Mouse (Mus musculus) liver, embryonic 14.5 days (tissue): ENCODE measurements around the gene Rragd. TPM values are rescaled to one million over a fixed set of nuclear protein-coding genes. Genes with fewer than 3 reads are reported as not detected.

Experiments
- ATAC-seq: fragments of 200-750 bp; cut with Nextera tagmentation; 2 replicates; pipeline ENCODE4 v1.8.0; 2017; ENCODE audit warnings: moderate number of reproducible peaks, mild to moderate bottlenecking, moderate library complexity; ENCODE audit not compliant: insufficient read depth
- DNase-seq, 3 experiments: peaks; one replicate each; pipeline ENCODE4 v3.0.0-alpha.2; 2012 to 2013; ENCODE audit warnings: low read depth in 3 of 3, low spot score in 3 of 3
- H3K27ac ChIP-seq: fragments of 300-500 bp; sonication (generic); 2 replicates; pipeline ENCODE4 v1.5.1; 2014; ENCODE audit warnings: moderate library complexity, mild to moderate bottlenecking, control low read depth, inconsistent platforms
- H3K27me3 ChIP-seq: fragments of 300-500 bp; sonication (generic); 2 replicates; pipeline ENCODE4 v1.6.1; 2014; ENCODE audit warnings: mild to moderate bottlenecking, low read length, moderate library complexity; ENCODE audit not compliant: control insufficient read depth, insufficient read depth
- H3K36me3 ChIP-seq: fragments of 300-500 bp; sonication (generic); replicated peaks from 2 replicates; pipeline ENCODE4 v1.6.1; 2014; ENCODE audit warnings: low read depth; ENCODE audit not compliant: control insufficient read depth, insufficient read depth
- H3K4me1 ChIP-seq, 2 experiments: fragments of 200-500 bp in 1 of 2; fragments of 300-500 bp in 1 of 2; sonication (generic) in 1 of 2; replicated peaks; 2 replicates each; pipeline ENCODE4 v1.6.1; 2012 to 2014; ENCODE audit warnings: antibody characterized with exemption in 1 of 2, inconsistent platforms in 1 of 2, low read length in 1 of 2; ENCODE audit not compliant: control insufficient read depth in 2 of 2, insufficient read depth in 2 of 2
- H3K4me2 ChIP-seq: fragments of 300-500 bp; sonication (generic); 2 replicates; pipeline ENCODE4 v1.6.1; 2014; ENCODE audit warnings: low read depth, mild to moderate bottlenecking, control low read depth, moderate library complexity
- H3K4me3 ChIP-seq, 2 experiments: fragments of 200-500 bp in 1 of 2; fragments of 300-500 bp in 1 of 2; sonication (generic) in 1 of 2; 2 replicates each; pipeline ENCODE4 v1.5.1; 2012 to 2014; ENCODE audit warnings: low read depth in 2 of 2, low read length in 2 of 2, mild to moderate bottlenecking in 2 of 2, control low read depth in 1 of 2, inconsistent platforms in 1 of 2, moderate library complexity in 1 of 2; ENCODE audit not compliant: insufficient read depth in 1 of 2
- H3K9ac ChIP-seq: fragments of 300-500 bp; sonication (generic); replicated peaks from 2 replicates; pipeline ENCODE4 v1.6.1; 2014; ENCODE audit warnings: mild to moderate bottlenecking, control low read depth, moderate library complexity
- H3K9me3 ChIP-seq: fragments of 300-500 bp; sonication (generic); 2 replicates; pipeline ENCODE4 v1.6.1; 2016; ENCODE audit warnings: low read length, mixed read lengths; ENCODE audit not compliant: control insufficient read depth
- CTCF ChIP-seq: IDR thresholded peaks from 2 replicates; pipeline ENCODE4 v1.5.1; 2016; ENCODE audit warnings: antibody characterized with exemption, low read depth, control low read depth
- EP300 ChIP-seq: IDR thresholded peaks from 2 replicates; pipeline ENCODE4 v1.6.1; 2016; ENCODE audit warnings: antibody characterized with exemption, low read depth
- WGBS: fragments of 180-500 bp; shearing (Covaris S2); extraction: QIAGEN DNeasy Blood & Tissue Kit; methylation state at CpG from one replicate; pipeline ENCODE4 v1.1.7; 2014; ENCODE audit not compliant: insufficient replicate concordance; 5-methylcytosine and 5-hydroxymethylcytosine counted together
- polyA plus RNA-seq, 2 experiments: library from polyadenylated mRNA; depleted of rRNA in 1 of 2; stranded (reverse) in 1 of 2; unstranded in 1 of 2; fragments of >200 nt; fragmentation: Nextera tagmentation in 1 of 2; extraction: Ambion mirVana in 1 of 2; gene quantifications; 2 replicates each; pipeline versions ENCODE4 v1.2.1 to v1.2.3; 2012 to 2014

Rragd gene
- polyA plus RNA-seq, 2 experiments, result 2.4 to 2.6 TPM

GRCm38 (mm10) chr4:33032045-33032444, 49.2 kb downstream of the Rragd start:
- Histone ChIP-seq H3K27me3 (peaks cover 4% of the 10 kb centered on the region), H3K27ac (peak overlapping the region; percentile 79), H3K4me2 (peak overlapping the region; percentile 96), H3K9ac (peak overlapping the region; percentile 97), H3K9me3 (no peaks in the 10 kb centered on the region), H3K4me1 (peaks cover 4 to 8% of the 10 kb centered on the region in 2 experiments), H3K36me3 (peaks cover 2% of the 10 kb centered on the region; the same call in 1 of the 2 replicates), H3K4me3 (peak overlapping the region; percentile 93)
- ATAC-seq, result no peak
- peak in 1 of 3 experiments; percentile 9 for DNase-seq
- 20% methylated on average over 4 of the region's 4 CpGs for WGBS
- no peak for TF ChIP-seq EP300
- no peak for TF ChIP-seq CTCF

GRCm38 (mm10) chr4:33033515-33033914, 50.7 kb downstream of the Rragd start:
- H3K27me3 ChIP-seq, result peaks cover 4% of the 10 kb centered on the region
- peaks cover 2% of the 10 kb centered on the region; the same call in 1 of the 2 replicates for H3K36me3 ChIP-seq
- DNase-seq, result no peak
- H3K9me3 ChIP-seq, result no peaks in the 10 kb centered on the region
- H3K9ac ChIP-seq, result no peak overlapping the region
- WGBS, result 35% methylated on average over 6 of the region's 6 CpGs
- H3K27ac ChIP-seq, result no peak overlapping the region
- H3K4me3 ChIP-seq, result no peak overlapping the region
- TF ChIP-seq CTCF (no peak), EP300 (no peak)
- ATAC-seq, result no peak
- H3K4me1 ChIP-seq, result peaks cover 4 to 8% of the 10 kb centered on the region in 2 experiments
- 0 out of 2 replicates have a peak overlapping the region, but pooled peaks have one; percentile 96 for H3K4me2 ChIP-seq

GRCm38 (mm10) chr4:33039826-33040225, 57.0 kb downstream of the Rragd start:
- Histone ChIP-seq H3K36me3 (peaks cover 29% of the 10 kb centered on the region), H3K4me2 (no peak overlapping the region)
- ATAC-seq, result no peak

GRCm38 (mm10) chr4:33049601-33050000, 66.8 kb downstream of the Rragd start:
- H3K27me3 ChIP-seq, result no peaks in the 10 kb centered on the region
- H3K27ac ChIP-seq, result no peak overlapping the region
- TF ChIP-seq EP300 (no peak), CTCF (no peak)
- H3K4me3 ChIP-seq, result no peak overlapping the region
- peaks cover 26% of the 10 kb centered on the region for H3K36me3 ChIP-seq
- no peak overlapping the region for H3K4me2 ChIP-seq
- ATAC-seq (no peak), DNase-seq (no peak)
- 85% methylated on average over 11 of the region's 11 CpGs for WGBS
- no peak overlapping the region for H3K9ac ChIP-seq
- no peaks in the 10 kb centered on the region for H3K4me1 ChIP-seq
- H3K9me3 ChIP-seq, result no peaks in the 10 kb centered on the region

More at GRCm38 (mm10) chr4:33039826-33040225, 57.0 kb downstream of the Rragd start:
- no peak overlapping the region for H3K4me3 ChIP-seq
- 57% methylated on average over 4 of the region's 4 CpGs for WGBS
- H3K4me1 ChIP-seq, result no peaks in the 10 kb centered on the region
- no peak overlapping the region for H3K27ac ChIP-seq
- no peaks in the 10 kb centered on the region for H3K27me3 ChIP-seq
- no peaks in the 10 kb centered on the region for H3K9me3 ChIP-seq
- DNase-seq, result no peak
- H3K9ac ChIP-seq, result no peak overlapping the region
- TF ChIP-seq EP300, result no peak
- no peak for TF ChIP-seq CTCF

GRCm38 (mm10) chr4:33052055-33052454, 69.2 kb downstream of the Rragd start:
- peaks cover 15% of the 10 kb centered on the region for H3K36me3 ChIP-seq
- DNase-seq, result no peak
- no peaks in the 10 kb centered on the region for H3K4me1 ChIP-seq
- H3K9ac ChIP-seq, result no peak overlapping the region
- no peak for TF ChIP-seq CTCF
- no peak for TF ChIP-seq EP300
- ATAC-seq, result no peak
- no peak overlapping the region for H3K4me2 ChIP-seq
- H3K27me3 ChIP-seq, result no peaks in the 10 kb centered on the region
- no peak overlapping the region for H3K4me3 ChIP-seq
- H3K9me3 ChIP-seq, result no peaks in the 10 kb centered on the region
- 78% methylated on average over 3 of the region's 3 CpGs for WGBS
- H3K27ac ChIP-seq, result no peak overlapping the region
